Mouse (Mus musculus) megakaryocyte, embryonic 14.5 days (primary cell): ENCODE data around the gene Zdhhc5. TPM values are rescaled to one million over a fixed set of nuclear protein-coding genes. Genes with fewer than 3 reads are reported as not detected.

Source experiments
- H3K27me3 ChIP-seq: replicated peaks from 2 replicates; pipeline ENCODE3; 2012; ENCODE audit warnings: inconsistent platforms
- H3K36me3 ChIP-seq: replicated peaks from 2 replicates; pipeline ENCODE3; 2012; ENCODE audit warnings: low read length, inconsistent platforms, mixed read lengths
- H3K4me1 ChIP-seq: 2 replicates; pipeline ENCODE4 v1.6.1; 2012; ENCODE audit warnings: inconsistent platforms
- H3K4me3 ChIP-seq: replicated peaks from 2 replicates; pipeline ENCODE3; 2012; ENCODE audit warnings: moderate library complexity, mild to moderate bottlenecking, inconsistent platforms
- H3K9me3 ChIP-seq: 2 replicates; pipeline ENCODE4 v1.6.1; 2012; ENCODE audit warnings: inconsistent platforms
- FLI1 ChIP-seq: IDR thresholded peaks from 2 replicates; pipeline ENCODE4 v1.6.1; 2012; ENCODE audit warnings: low read length, inconsistent platforms, mixed read lengths
- GATA1 ChIP-seq: IDR thresholded peaks from 3 replicates; pipeline ENCODE4 v1.6.1; 2012; ENCODE audit warnings: mixed read lengths, low read length, inconsistent platforms, borderline replicate concordance
- polyA plus RNA-seq: library from polyadenylated mRNA; stranded (reverse); fragments of >175 nt; gene quantifications from 2 replicates; pipeline ENCODE4 v1.2.3, GENCODE M21; 2012; ENCODE audit warnings: low replicate concordance; ENCODE audit not compliant: insufficient read depth

The Zdhhc5 gene
- polyA plus RNA-seq, 1 experiment = 20.0 TPM

DNA sequence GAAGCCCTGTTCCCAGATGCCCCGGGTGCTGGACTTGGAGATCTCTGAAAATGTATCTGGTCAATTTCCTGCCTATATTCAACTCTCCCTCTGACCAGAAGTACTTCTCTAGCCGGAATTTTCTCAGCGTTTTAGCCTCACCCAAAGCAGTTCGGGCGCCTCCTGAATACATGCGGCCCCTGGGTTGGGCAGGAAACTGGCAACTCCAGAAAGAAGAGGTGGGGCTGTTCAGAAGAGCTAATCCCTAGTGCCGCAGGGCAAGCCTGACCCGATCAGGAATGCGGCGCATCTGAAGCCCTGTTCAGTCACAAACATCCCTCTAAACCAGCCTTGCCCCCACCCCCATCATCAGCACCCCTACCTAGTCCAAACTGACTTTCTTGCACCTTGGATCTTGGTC, 29.1 kb upstream of the Zdhhc5 start:
- TF ChIP-seq FLI1 (no peak), GATA1 (no peak)
- H3K36me3 ChIP-seq = peaks cover 10% of the 10 kb centered on the region
- peaks cover 64% of the 10 kb centered on the region for H3K4me1 ChIP-seq
- H3K4me3 ChIP-seq = peak overlapping the region; percentile 94
- H3K27me3 ChIP-seq = peaks cover 38% of the 10 kb centered on the region
- H3K9me3 ChIP-seq = no peaks in the 10 kb centered on the region

DNA sequence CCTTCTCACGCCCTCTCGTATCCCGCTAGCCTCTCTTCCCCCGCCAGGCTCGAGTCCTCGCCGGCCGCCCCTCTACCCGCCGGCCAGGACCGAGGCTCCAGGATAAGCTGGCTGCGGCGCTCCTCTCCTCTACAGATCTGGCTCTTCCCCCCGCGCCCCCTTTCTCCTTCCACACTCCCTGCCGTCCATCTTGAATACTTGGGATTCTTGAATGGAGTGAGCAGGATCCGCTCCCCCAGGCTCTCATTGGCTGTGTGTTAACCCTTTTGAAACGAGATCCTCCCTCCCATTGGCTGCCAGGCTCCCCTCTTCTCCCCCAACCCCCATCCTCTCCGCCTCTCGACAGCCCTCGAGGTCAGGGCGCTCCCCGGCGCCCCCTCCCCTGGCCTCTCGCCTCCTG, 28.6 kb upstream of the Zdhhc5 start, which contains the start of gene Gm19426:
TSS of gene Gm19426 (minus strand) at position 95 of the 400 bp plus-strand sequence.
- peaks cover 70% of the 10 kb centered on the region for H3K4me1 ChIP-seq
- H3K36me3 ChIP-seq = peaks cover 10% of the 10 kb centered on the region
- H3K9me3 ChIP-seq = no peaks in the 10 kb centered on the region
- peaks cover 35% of the 10 kb centered on the region for H3K27me3 ChIP-seq
- TF ChIP-seq FLI1 (no peak), GATA1 (no peak)
- peak within 1 kb of the TSS; percentile 94 for H3K4me3 ChIP-seq

DNA sequence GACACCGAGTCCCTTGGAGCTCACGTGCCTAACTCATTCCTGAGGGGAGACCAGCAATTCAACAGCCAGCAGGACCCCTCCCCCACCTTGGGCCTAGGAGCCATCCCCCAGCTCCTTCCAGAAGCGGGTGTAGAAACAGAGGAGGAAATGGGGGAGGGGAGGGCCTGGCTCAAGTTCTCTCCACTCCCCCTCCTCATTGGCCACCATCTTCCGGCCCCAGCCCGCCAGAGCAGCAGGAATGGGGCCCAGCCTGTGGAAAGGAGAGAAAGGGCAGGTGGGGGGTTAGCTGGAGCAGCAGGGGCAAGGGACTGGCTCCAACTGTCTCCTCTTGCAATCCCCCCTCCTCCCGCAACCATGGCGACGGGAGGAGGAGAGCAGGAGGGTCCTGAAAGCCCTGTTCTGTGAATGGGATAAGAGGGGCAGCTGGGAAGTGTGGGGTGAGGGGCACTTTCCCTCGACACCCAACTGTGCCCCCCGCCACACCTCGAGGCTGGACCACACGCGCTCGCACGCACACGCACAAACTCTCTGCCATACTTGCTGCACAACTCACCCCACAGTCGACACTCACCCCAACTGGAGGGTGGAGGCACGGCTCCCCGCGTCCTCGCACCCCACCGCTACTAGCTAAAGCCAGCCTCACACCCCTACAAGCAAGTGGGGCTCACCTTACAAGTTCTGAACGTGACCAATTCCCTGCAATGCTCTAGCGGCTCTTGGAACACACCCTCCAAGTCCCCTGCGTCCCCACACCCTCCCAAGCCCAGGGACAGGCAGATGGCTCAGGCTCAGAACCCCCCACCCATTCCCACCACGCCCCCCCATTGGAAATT, 27.7 kb upstream of the Zdhhc5 start:
- H3K36me3 ChIP-seq = peaks cover 10% of the 10 kb centered on the region
- no peaks in the 10 kb centered on the region for H3K9me3 ChIP-seq
- peaks cover 31% of the 10 kb centered on the region for H3K27me3 ChIP-seq
- TF ChIP-seq FLI1 = no peak
- TF ChIP-seq GATA1 = no peak
- peaks cover 79% of the 10 kb centered on the region for H3K4me1 ChIP-seq
- peak overlapping the region; percentile 94 for H3K4me3 ChIP-seq

DNA sequence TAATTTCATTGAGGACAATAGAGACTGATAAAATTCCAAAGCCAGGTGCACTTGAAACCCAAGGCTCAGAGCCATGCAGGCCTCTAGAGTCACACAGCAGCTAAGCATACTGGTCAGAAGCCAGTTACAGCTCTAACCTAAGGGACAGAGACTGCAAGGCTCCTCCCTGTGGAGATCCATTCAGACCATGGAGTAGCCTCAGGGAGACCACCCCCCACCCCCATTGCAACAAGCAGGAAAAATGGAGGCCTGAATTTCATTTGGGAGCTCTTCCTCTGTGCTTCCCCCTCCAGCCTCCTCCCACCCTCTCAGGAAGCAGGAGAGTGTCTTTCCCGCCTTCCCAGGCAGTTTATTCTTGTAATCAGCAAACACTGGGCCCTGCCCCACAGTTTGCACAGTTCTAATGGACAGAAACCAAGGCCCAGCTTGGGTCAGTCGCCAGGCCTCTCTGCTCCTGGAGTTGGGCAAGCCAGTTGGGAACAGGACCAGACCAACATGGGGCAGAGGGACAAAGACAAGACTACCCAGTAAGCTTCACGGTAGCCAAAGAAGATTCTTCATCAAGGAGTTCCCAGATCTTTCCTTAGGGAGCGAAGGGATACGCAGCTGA, 27.0 kb upstream of the Zdhhc5 start:
- no peaks in the 10 kb centered on the region for H3K9me3 ChIP-seq
- H3K4me1 ChIP-seq = peaks cover 81% of the 10 kb centered on the region
- H3K27me3 ChIP-seq = peaks cover 32% of the 10 kb centered on the region
- peaks cover 10% of the 10 kb centered on the region for H3K36me3 ChIP-seq
- H3K4me3 ChIP-seq = peak overlapping the region; percentile 94
- no peak for TF ChIP-seq GATA1

DNA sequence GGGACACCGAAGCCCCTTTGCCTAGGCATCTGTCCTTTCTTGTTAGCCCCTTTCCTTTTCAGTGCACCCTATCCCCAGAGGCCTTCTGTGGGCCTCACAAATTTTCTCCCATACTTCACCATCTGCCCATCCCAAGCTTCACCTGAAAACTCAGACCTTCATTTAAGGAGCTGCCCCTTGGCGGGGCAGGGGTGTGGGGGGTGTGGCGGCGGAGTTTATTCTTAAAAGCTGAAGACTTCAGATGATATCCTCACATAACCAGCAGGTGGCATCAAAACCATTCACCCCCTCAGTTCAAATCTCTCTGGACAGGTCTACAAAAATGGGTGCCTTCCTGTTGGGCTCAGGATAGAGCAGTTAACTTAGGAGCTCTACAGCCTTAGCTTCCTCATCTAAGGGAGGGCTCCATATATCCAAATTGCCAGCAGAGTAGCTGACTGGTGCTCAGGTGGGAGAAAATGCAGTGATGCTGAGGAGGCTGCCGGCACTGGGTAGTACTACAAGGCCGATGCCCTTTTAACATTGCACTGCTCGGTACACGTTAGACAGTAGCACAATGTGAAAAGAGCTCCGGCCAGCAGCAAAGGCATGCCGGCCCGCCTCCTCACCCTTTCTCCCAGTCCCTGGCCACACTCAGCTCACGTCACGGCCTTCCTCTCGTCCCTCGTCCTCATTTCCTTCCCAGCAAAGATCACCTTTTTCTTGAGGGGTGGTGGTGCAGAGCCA, 25.8 kb upstream of the Zdhhc5 start:
- Histone ChIP-seq H3K9me3 (no peaks in the 10 kb centered on the region), H3K4me3 (peak overlapping the region; percentile 38), H3K27me3 (peaks cover 35% of the 10 kb centered on the region), H3K4me1 (peaks cover 87% of the 10 kb centered on the region), H3K36me3 (peaks cover 10% of the 10 kb centered on the region)
- no peak for TF ChIP-seq GATA1

DNA sequence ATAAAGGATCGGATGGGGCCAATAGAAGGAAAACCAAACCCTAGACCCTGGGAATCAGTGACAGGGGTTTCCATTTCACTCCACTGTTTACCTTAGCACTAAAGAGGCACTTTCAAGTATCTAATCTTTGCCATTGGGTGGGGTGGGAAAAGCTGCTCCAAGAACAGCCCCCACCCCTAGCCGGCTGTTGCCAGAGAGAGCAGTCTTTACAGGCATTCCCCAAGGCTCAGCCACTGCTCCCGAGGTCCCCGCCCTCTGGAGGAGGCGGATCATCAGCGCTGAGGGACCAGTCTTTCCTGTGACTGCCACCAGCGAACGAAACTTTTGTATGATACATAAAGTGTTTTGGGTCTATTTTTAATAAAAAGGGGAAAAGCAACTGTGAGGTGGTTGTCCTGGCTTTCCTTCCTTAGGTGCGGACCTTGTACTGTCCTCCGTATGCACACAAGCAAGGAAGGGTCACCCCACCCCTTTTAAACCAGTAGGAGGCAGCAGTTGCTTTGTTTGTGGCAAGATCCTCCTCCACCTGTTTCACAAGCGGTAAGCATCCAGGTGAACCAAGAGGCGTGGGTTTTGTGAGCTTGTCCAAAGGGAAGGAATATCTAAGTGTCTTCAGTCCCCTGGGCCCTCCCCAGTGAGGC, 23.4 kb upstream of the Zdhhc5 start:
- no peak for TF ChIP-seq GATA1
- no peak for TF ChIP-seq FLI1
- no peaks in the 10 kb centered on the region for H3K9me3 ChIP-seq
- H3K27me3 ChIP-seq = peaks cover 49% of the 10 kb centered on the region
- H3K4me1 ChIP-seq = peaks cover 100% of the 10 kb centered on the region
- peak overlapping the region; percentile 84 for H3K4me3 ChIP-seq
- peaks cover 10% of the 10 kb centered on the region for H3K36me3 ChIP-seq

DNA sequence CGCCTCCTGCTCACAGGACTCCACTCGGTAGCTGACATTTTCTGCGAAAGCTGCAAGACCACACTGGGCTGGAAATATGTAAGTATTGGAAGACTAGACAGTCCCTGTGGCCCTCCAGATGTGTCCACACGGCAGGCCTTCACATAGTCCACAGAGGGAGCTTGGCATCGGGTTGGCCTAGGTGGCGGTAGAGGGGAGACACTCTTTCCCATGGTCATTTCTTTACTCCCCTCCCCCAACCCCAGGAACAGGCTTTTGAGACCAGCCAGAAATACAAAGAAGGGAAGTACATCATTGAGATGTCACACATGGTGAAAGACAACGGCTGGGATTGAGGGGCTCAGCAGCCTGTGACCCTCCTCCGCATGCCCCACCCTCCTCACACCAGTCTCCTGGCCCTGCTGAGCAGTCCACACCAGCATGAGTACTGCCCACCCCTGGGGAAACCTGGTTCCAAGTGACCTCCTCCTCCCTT, 22.5 kb upstream of the Zdhhc5 start:
- H3K4me3 ChIP-seq = no peak overlapping the region

DNA sequence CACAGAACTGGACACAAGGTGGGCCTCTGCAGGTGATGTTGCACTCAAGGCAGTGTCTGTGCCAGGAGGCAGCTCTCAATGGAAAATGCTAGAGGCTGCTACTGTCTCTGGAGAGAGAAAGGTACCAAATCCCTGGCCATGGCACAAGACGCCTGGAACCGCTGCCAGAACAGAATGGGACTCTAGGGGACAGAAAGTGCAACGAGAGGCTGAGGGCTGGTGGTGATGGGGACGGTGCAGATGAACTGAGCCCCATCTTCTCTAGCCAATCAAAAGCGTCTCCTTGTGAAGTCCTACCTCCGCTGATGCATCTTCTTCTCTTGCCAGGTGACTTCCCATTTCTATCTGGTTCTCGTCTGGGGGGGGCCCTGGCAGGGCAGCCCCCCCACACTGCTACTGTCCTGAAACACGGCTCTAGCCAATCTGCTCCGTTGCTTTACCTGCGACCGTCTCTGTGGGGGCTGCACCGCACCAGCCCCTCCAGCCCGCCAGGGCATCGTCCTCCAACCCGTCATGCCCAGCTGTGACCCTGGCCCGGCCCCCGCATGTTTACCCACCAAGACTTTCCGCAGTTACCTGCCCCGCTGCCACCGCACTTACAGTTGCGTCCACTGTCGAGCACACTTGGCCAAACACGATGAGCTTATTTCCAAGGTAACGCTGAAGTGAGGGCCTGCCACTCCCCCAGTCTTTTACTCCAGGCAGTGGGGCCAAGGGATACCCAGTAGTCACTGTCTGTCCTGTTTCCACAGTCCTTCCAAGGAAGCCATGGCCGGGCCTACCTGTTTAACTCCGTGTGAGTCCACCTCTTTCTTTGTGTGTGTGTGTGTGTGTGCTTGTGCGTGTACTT, 21.6 kb upstream of the Zdhhc5 start:
- peaks cover 10% of the 10 kb centered on the region for H3K36me3 ChIP-seq
- peaks cover 86% of the 10 kb centered on the region for H3K4me1 ChIP-seq
- peaks cover 41% of the 10 kb centered on the region for H3K27me3 ChIP-seq

More for the DNA sequence above, 22.5 kb upstream of the Zdhhc5 start:
- Histone ChIP-seq H3K27me3 (peaks cover 43% of the 10 kb centered on the region), H3K9me3 (no peaks in the 10 kb centered on the region), H3K4me1 (peaks cover 95% of the 10 kb centered on the region), H3K36me3 (peaks cover 10% of the 10 kb centered on the region)
- TF ChIP-seq FLI1 = no peak
- TF ChIP-seq GATA1 = no peak

More for the DNA sequence above, 21.6 kb upstream of the Zdhhc5 start:
- Histone ChIP-seq H3K4me3 (no peak overlapping the region), H3K9me3 (no peaks in the 10 kb centered on the region)
- TF ChIP-seq FLI1 (no peak), GATA1 (no peak)
